Mouse (Mus musculus) midbrain, embryonic 16.5 days (tissue): ENCODE results near the gene Cyyr1. TPM values are rescaled to one million over a fixed set of nuclear protein-coding genes. Genes with fewer than 3 reads are reported as not detected.
A peak's percentile ranks its signal among the peaks of the same experiment; 100 is the strongest.

Experiments used
- ATAC-seq: fragments of 200-750 bp; cut with Nextera tagmentation; 2 replicates; pipeline ENCODE4 v1.8.0; 2017; ENCODE audit warnings: moderate TSS enrichment
- H3K27ac ChIP-seq: fragments of 300-500 bp; sonication (generic); 2 replicates; pipeline ENCODE4 v1.5.1; 2014; ENCODE audit warnings: mild to moderate bottlenecking, low read length, mixed read lengths
- H3K27me3 ChIP-seq: fragments of 300-500 bp; sonication (generic); 2 replicates; pipeline ENCODE4 v1.6.1; 2014; ENCODE audit warnings: low read depth, low read length, mixed read lengths; ENCODE audit not compliant: control insufficient read depth, insufficient read depth
- H3K36me3 ChIP-seq: fragments of 300-500 bp; sonication (generic); 2 replicates; pipeline ENCODE4 v1.6.1; 2014; ENCODE audit warnings: mild to moderate bottlenecking, low read length, moderate library complexity, mixed read lengths; ENCODE audit not compliant: control insufficient read depth, insufficient read depth
- H3K4me1 ChIP-seq: fragments of 300-500 bp; sonication (generic); 2 replicates; pipeline ENCODE4 v1.6.1; 2014; ENCODE audit warnings: mild to moderate bottlenecking, low read length, mixed read lengths; ENCODE audit not compliant: control insufficient read depth, insufficient read depth
- H3K4me2 ChIP-seq: fragments of 300-500 bp; sonication (generic); 2 replicates; pipeline ENCODE4 v1.6.1; 2014; ENCODE audit warnings: mild to moderate bottlenecking, low read length, mixed read lengths
- H3K4me3 ChIP-seq: fragments of 300-500 bp; sonication (generic); 2 replicates; pipeline ENCODE4 v1.5.1; 2014; ENCODE audit warnings: low read depth, mild to moderate bottlenecking, low read length, moderate library complexity, mixed read lengths
- H3K9ac ChIP-seq: fragments of 300-500 bp; sonication (generic); 2 replicates; pipeline ENCODE4 v1.6.1; 2014; ENCODE audit warnings: low read depth, low read length, mixed read lengths
- H3K9me3 ChIP-seq: fragments of 300-500 bp; sonication (generic); replicated peaks from 2 replicates; pipeline ENCODE4 v1.6.1; 2014; ENCODE audit warnings: mild to moderate bottlenecking, low read length, mixed read lengths; ENCODE audit not compliant: control insufficient read depth, poor library complexity, severe bottlenecking
- WGBS: fragments of 180-500 bp; shearing (Covaris S2); extraction: QIAGEN DNeasy Blood & Tissue Kit; methylation state at CpG from one replicate; pipeline ENCODE4 v1.1.7; 2014; 5-methylcytosine and 5-hydroxymethylcytosine counted together
- polyA plus RNA-seq: library from polyadenylated mRNA; unstranded; fragments of >200 nt; fragmentation: Nextera tagmentation; extraction: Ambion mirVana; gene quantifications from 2 replicates; pipeline ENCODE4 v1.2.1, GENCODE M21; 2015

Gene Cyyr1
- polyA plus RNA-seq, 1 experiment from 2014 or later = 1.8 TPM

DNA sequence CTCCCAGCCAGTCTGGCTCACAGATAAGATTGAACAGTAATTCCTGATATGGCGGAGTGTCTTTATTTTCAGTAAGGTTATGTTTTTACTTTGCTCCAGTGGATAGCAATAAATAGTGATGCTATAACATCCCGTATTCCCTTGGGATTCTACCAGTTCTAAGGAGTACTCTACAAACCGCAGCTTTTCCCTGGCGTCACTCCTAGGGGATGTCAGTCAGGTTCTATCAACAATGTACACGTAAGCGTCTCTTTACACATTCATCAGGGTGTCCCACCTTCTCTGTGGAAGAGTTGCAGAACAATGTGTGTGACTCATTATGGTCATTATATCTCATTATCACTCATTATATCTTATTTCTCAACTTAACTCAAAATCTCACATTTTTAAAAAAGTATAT lies 12.2 kb downstream of the Cyyr1 start:
- Histone ChIP-seq H3K4me1 (no peaks in the 10 kb centered on the region), H3K27me3 (no peaks in the 10 kb centered on the region), H3K36me3 (no peaks in the 10 kb centered on the region), H3K4me3 (no peak overlapping the region), H3K9me3 (no peaks in the 10 kb centered on the region), H3K27ac (no peak overlapping the region), H3K9ac (no peak overlapping the region), H3K4me2 (no peak overlapping the region)
- 89% methylated on average over 6 of the region's 6 CpGs for WGBS
- no peak for ATAC-seq

DNA sequence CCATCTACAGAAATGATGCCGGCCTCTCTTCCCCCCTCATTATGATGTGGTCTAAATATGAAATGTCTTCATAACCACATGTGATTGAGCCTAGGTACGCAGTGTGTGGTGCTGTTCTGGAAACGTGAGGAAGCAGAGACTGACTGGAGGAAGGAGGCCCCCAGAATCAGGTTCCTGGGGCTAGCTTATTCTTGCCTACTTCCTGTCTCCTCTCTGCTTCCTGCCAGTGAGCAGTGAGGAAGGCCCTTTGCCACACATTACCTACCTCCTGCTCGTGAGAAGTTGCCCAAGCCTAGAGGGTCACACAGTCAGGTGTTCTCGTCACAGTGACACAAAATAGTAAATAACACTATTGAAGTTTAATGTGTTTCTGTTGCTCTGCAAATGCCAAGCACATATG lies 14.8 kb downstream of the Cyyr1 start:
- Histone ChIP-seq H3K27me3 (no peaks in the 10 kb centered on the region), H3K9me3 (no peaks in the 10 kb centered on the region), H3K36me3 (no peaks in the 10 kb centered on the region), H3K4me2 (no peak overlapping the region), H3K4me1 (no peaks in the 10 kb centered on the region), H3K27ac (no peak overlapping the region), H3K4me3 (no peak overlapping the region), H3K9ac (no peak overlapping the region)
- 90% methylated on average over 5 of the region's 5 CpGs for WGBS
- ATAC-seq = no peak

DNA sequence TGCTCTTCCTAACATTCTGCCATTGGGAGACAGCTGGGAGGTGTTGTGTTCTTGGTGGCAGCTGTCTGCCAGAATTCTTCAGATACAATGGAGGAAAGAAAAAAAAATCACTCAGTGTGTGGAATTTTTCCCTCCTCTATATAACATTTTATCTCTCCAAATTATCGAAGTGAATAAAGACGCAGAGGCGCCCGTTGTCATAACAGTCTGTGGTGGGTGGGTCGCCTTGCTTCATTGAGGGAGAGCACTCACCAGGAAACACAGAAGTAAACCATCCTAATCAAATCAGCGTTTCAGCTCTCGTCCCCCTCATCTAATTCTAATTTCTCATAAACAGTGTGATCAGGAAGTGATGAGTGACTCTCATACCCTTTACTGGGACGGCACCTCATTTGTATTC lies 17.1 kb downstream of the Cyyr1 start:
- Histone ChIP-seq H3K9me3 (no peaks in the 10 kb centered on the region), H3K4me3 (no peak overlapping the region), H3K4me1 (no peaks in the 10 kb centered on the region), H3K9ac (no peak overlapping the region), H3K4me2 (no peak overlapping the region), H3K36me3 (no peaks in the 10 kb centered on the region), H3K27ac (no peak overlapping the region), H3K27me3 (no peaks in the 10 kb centered on the region)
- WGBS = 86% methylated on average over 8 of the region's 8 CpGs
- ATAC-seq = no peak

DNA sequence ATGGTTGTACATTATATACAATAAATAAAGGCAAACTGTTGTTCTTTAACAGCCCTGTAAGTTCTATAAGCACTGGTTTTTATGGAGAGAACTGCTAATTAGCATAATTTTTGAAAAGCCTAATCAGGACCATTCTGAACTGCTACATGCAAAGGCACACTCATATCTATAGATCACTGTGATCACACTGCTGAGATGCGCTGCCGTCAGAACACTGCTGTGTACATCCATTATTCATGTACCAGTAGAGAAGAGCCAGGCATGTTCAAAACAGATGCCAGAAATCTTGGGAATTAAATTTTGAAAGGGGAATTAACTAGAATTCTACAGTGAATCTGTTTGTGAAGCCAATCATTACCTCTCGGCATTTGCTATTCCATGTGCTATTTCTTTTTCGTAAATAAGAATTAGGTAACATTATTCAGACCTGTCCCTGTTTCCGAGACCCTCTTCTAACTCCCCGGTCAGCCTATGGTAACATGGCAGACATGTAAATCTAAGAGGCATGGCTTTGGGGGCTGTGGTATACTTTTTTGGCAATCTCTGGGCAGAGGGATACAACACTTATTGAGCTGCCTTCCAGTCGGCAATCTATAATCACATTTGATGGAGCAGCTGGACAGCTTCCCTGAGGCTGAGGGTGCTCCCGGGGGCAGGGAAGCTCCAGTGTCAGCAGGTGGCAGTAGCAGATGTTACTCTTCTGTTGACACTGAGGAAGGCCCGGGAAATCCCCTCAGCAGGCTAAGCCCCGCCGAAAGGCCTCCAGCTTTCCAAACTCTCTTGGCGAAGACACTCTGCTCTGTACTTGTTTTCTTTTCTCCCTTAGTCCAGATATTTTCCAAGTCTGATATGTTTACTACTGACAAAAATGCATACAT lies 25.2 kb downstream of the Cyyr1 start:
- H3K9me3 ChIP-seq = no peaks in the 10 kb centered on the region
- no peak overlapping the region for H3K4me3 ChIP-seq
- ATAC-seq = 0 out of 2 replicates have a peak, but pooled peaks have one; percentile 67
- H3K27ac ChIP-seq = no peak overlapping the region
- no peak overlapping the region for H3K4me2 ChIP-seq
- no peaks in the 10 kb centered on the region for H3K4me1 ChIP-seq
- H3K27me3 ChIP-seq = no peaks in the 10 kb centered on the region
- H3K9ac ChIP-seq = no peak overlapping the region
- H3K36me3 ChIP-seq = no peaks in the 10 kb centered on the region
- WGBS = 36% methylated on average over 12 of the region's 12 CpGs

DNA sequence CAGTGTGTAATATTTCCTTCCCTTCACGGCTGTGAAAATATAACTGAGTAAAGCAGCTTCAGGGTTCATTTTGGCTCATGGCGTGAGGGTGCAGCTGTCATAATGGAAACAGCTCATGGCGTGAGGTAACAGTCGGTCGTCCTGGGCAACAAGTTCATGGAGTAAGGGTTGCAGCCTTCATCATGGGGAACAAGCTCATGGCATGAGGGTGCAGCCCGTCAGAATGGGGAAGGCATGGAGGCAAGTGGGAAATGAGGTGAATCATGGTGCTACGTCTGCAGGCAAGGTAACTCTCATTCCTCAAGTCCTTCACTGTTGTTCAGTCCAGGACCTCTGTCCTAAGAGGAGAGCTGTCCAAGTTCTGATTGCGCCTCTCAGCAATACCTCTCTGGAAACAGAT lies 28.6 kb downstream of the Cyyr1 start:
- Histone ChIP-seq H3K9me3 (no peaks in the 10 kb centered on the region), H3K36me3 (no peaks in the 10 kb centered on the region), H3K4me2 (no peak overlapping the region), H3K4me3 (no peak overlapping the region), H3K27ac (no peak overlapping the region), H3K27me3 (no peaks in the 10 kb centered on the region), H3K9ac (no peak overlapping the region), H3K4me1 (no peaks in the 10 kb centered on the region)
- no peak for ATAC-seq
- 79% methylated on average over 8 of the region's 8 CpGs for WGBS

DNA sequence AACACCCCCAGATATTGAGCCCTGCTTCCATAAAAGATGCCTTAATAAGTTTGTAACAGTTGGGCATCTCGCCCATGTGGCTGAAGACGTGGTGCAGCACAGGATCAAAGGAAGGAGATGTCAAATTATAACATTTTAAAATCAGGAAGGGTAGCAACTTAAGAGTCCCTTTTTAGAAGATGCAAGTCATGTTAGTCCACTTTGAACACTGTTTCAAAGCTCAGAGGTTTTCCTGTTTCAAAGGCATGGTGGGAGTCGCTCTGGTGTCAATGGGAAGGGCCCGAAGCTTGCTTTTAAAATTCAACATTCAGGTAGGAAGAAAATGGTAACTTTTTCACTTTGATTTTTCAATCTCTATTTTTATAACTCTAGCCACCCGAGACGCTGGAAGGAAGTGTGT lies 45.9 kb downstream of the Cyyr1 start:
- Histone ChIP-seq H3K4me1 (no peaks in the 10 kb centered on the region), H3K4me3 (no peak overlapping the region), H3K9me3 (no peaks in the 10 kb centered on the region), H3K27ac (no peak overlapping the region), H3K36me3 (no peaks in the 10 kb centered on the region), H3K9ac (no peak overlapping the region), H3K4me2 (no peak overlapping the region), H3K27me3 (no peaks in the 10 kb centered on the region)
- no peak for ATAC-seq
- 80% methylated on average over 6 of the region's 6 CpGs for WGBS

DNA sequence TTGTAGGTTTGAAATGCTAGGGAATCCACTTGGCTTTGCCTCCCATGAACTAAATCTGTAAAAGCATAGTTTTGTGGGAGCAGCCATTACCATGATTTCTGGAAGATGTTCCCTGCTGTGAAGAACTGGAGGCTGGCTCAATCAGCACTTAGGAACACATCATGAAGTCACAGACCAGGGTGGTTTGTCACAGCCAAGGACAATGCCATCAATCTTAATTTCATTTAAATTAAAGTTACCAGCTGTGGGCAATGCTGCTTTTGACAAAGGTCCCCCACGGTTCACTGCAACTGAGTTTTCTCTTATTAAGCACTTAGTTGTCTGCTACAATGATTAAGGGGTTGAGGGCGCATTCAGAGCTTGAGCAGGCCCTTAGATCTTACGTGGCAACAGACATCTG lies 48.1 kb downstream of the Cyyr1 start:
- no peak for ATAC-seq
- Histone ChIP-seq H3K27ac (no peak overlapping the region), H3K4me1 (no peaks in the 10 kb centered on the region), H3K4me2 (no peak overlapping the region), H3K9ac (no peak overlapping the region), H3K27me3 (no peaks in the 10 kb centered on the region), H3K36me3 (no peaks in the 10 kb centered on the region), H3K4me3 (no peak overlapping the region), H3K9me3 (no peaks in the 10 kb centered on the region)
- WGBS = 35% methylated on average over 3 of the region's 3 CpGs

DNA sequence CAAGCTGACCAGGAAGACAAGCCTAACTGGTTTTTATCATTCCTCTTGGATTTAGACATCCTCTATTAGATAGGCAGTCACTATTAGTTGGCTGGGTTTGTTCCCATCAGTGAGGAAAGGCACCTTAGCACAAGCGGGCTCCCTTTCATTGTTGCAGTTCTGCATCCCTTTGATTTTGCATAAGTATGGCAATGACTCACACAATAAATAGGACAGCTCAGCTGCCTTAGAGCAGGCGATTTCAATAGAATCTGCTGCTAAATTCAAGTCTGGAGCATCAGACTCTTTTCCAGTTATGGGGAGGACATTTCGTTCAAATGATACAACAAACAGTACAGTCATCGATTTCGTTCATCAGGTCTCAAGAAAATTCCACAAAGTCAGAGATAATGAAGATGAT lies 49.8 kb downstream of the Cyyr1 start:
- Histone ChIP-seq H3K9me3 (no peaks in the 10 kb centered on the region), H3K4me2 (no peak overlapping the region), H3K9ac (no peak overlapping the region), H3K36me3 (no peaks in the 10 kb centered on the region), H3K27ac (no peak overlapping the region), H3K4me1 (no peaks in the 10 kb centered on the region), H3K4me3 (no peak overlapping the region), H3K27me3 (no peaks in the 10 kb centered on the region)
- no peak for ATAC-seq
- 82% methylated on average over 5 of the region's 5 CpGs for WGBS

DNA sequence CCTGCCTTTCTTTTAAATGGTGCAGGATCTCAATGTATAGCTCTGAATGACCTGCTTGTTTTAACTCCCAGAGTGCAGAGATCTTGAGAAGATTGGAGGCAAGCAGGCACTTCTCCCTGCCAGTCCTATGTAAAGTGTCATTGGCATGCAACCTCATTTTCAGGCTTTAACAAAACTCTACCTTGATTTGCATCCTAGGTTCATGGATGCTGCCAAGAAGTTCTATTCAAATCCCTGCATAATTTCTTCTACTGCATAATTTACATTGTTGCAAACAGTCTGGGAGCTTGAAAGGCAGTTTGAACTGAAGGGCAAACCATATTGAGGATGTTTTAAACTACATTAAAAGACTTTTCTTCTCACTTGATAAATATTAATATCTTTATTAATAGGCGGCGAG lies 57.4 kb downstream of the Cyyr1 start:
- Histone ChIP-seq H3K9me3 (no peaks in the 10 kb centered on the region), H3K4me1 (no peaks in the 10 kb centered on the region), H3K36me3 (no peaks in the 10 kb centered on the region), H3K9ac (no peak overlapping the region), H3K4me3 (no peak overlapping the region), H3K4me2 (no peak overlapping the region), H3K27me3 (no peaks in the 10 kb centered on the region), H3K27ac (no peak overlapping the region)
- 51% methylated on average over 2 of the region's 2 CpGs for WGBS
- no peak for ATAC-seq
